Mouse (Mus musculus): ENCODE data around the gene Olfr374.

- no peak for TF ChIP-seq POLR2A (IDR thresholded peaks at IDR 0.05; ENCODE audit: insufficient read depth, low read depth, low read length)
- no peak for TF ChIP-seq CTCF (IDR thresholded peaks at IDR 0.05)
- TF ChIP-seq EP300 (IDR thresholded peaks at IDR 0.05; ENCODE audit: insufficient read depth, low read depth, low read length) = no peak
Observed at GRCm38 (mm10) chr8:72138456-72138855, 31.6 kb downstream of the Olfr374 start.
